Mouse (Mus musculus): Measurements from ENCODE around the gene Dhrs4.

The Dhrs4 gene

GRCm38 (mm10) chr14:55490361-55491201 lies 12.0 kb downstream of the Dhrs4 start, which contains the start of gene Carmil3:
Gene Carmil3 (plus strand): TSS chr14:55490651.
- peak; percentile 59 to 71 for DNase-seq

- DNase-seq, result peak; percentile 60 to 69
These were observed 12.8 kb downstream of the Dhrs4 start for GRCm38 (mm10) chr14:55491291-55491833.

GRCm38 (mm10) chr14:55492103-55492502 lies 13.5 kb downstream of the Dhrs4 start:
- no peak for DNase-seq

- DNase-seq, result no peak
These were observed 17.1 kb downstream of the Dhrs4 start for GRCm38 (mm10) chr14:55495509-55496240.

- no peak for DNase-seq
These were observed 18.3 kb downstream of the Dhrs4 start for GRCm38 (mm10) chr14:55496761-55497448.

- peak; percentile 86 to 93 for DNase-seq
These were observed 18.9 kb downstream of the Dhrs4 start for GRCm38 (mm10) chr14:55497449-55497821.

- DNase-seq, result no peak
These were observed 27.1 kb downstream of the Dhrs4 start for GRCm38 (mm10) chr14:55505612-55506011.

GRCm38 (mm10) chr14:55507801-55508200 lies 29.2 kb downstream of the Dhrs4 start:
- no peak for DNase-seq

GRCm38 (mm10) chr14:55509540-55509939 lies 31.0 kb downstream of the Dhrs4 start:
- DNase-seq, result no peak

GRCm38 (mm10) chr14:55510125-55510731 lies 31.7 kb downstream of the Dhrs4 start, which contains the start of gene Cpne6:
Gene Cpne6 (plus strand): TSS chr14:55510445.
- DNase-seq, result no peak

GRCm38 (mm10) chr14:55511037-55511436 lies 32.5 kb downstream of the Dhrs4 start:
- DNase-seq, result no peak

- no peak for DNase-seq
These were observed 35.4 kb downstream of the Dhrs4 start for GRCm38 (mm10) chr14:55513927-55514326.

GRCm38 (mm10) chr14:55515846-55516245 lies 37.3 kb downstream of the Dhrs4 start:
- no peak for DNase-seq

GRCm38 (mm10) chr14:55518897-55519296 lies 40.3 kb downstream of the Dhrs4 start:
- peak in 1 of 2 experiments; percentile 13 for DNase-seq

GRCm38 (mm10) chr14:55519604-55520003 lies 41.0 kb downstream of the Dhrs4 start:
- peak in 1 of 2 experiments; percentile 6 for DNase-seq

GRCm38 (mm10) chr14:55520451-55521361 lies 42.1 kb downstream of the Dhrs4 start:
- peak in 1 of 2 experiments; percentile 33 for DNase-seq

- DNase-seq, result peak in 1 of 2 experiments; percentile 6
These were observed 45.5 kb downstream of the Dhrs4 start for GRCm38 (mm10) chr14:55524062-55524461.

GRCm38 (mm10) chr14:55524785-55525184 lies 46.2 kb downstream of the Dhrs4 start, which contains the start of gene Nrl:
Gene Nrl (minus strand): TSS chr14:55524981.
- peak in 1 of 2 experiments; percentile 8 for DNase-seq

- peak in 1 of 2 experiments; percentile 4 for DNase-seq
These were observed 48.1 kb downstream of the Dhrs4 start for GRCm38 (mm10) chr14:55526674-55527073.

GRCm38 (mm10) chr14:55527940-55528339 lies 49.4 kb downstream of the Dhrs4 start:
- peak; percentile 8 to 39 for DNase-seq

GRCm38 (mm10) chr14:55536116-55536745 lies 57.7 kb downstream of the Dhrs4 start:
- peak; percentile 40 to 47 for DNase-seq

All from lung, postnatal 4 days (tissue).